Comparison of ENCODE assay signal across 22 mouse cellular contexts in genomic region chr11:78865314-78865713, GRCm38 (mm10). TPM values are rescaled to one million over a fixed set of nuclear protein-coding genes. Genes with fewer than 3 reads are reported as not detected.
"Had no signal": no experiment of that assay in that cellular context is flagged by ENCODE, and none has a peak within 500 bp of the region (broad histone marks: within the 10 kb centered on the region; RNA-seq: fewer than 3 reads in every experiment).

No protein-coding gene starts in this region.

- H3K4me3 ChIP-seq: lung, embryonic 15.5 days; midbrain, embryonic 13.5 days; midbrain, embryonic 15.5 days; myocyte; neural tube, embryonic 13.5 days; neural tube, embryonic 15.5 days had no signal

- H3K36me3 ChIP-seq: lung, embryonic 15.5 days; midbrain, embryonic 13.5 days; midbrain, embryonic 15.5 days; neural tube, embryonic 13.5 days; neural tube, embryonic 15.5 days had no signal

- H3K27me3 ChIP-seq: lung, embryonic 15.5 days; midbrain, embryonic 15.5 days; neural tube, embryonic 13.5 days; neural tube, embryonic 15.5 days had no signal

- H3K27ac ChIP-seq: liver, embryonic 14.5 days; lung, embryonic 15.5 days; macrophage; midbrain, embryonic 13.5 days; midbrain, embryonic 15.5 days; neural tube, embryonic 13.5 days; neural tube, embryonic 15.5 days had no signal

- DNase-seq: lung, adult 2 months; lung, postnatal 14 days; lung, postnatal 36 days; retina, postnatal 1 day; right cerebral cortex, adult 18-20 months; right cerebral cortex, postnatal 25 days; right cerebral cortex, postnatal 4 days; spleen, adult 18-20 months; thymus, adult 18-20 months; thymus, postnatal 14 days; thymus, postnatal 36 days had no signal

- H3K4me1 ChIP-seq: lung, embryonic 15.5 days; midbrain, embryonic 15.5 days; neural tube, embryonic 13.5 days; neural tube, embryonic 15.5 days had no signal

- H3K4me2 ChIP-seq: lung, embryonic 15.5 days; midbrain, embryonic 11.5 days; midbrain, embryonic 13.5 days; midbrain, embryonic 15.5 days; neural tube, embryonic 13.5 days; neural tube, embryonic 15.5 days had no signal

- H3K9ac ChIP-seq: liver, embryonic 14.5 days; lung, embryonic 15.5 days; midbrain, embryonic 13.5 days; midbrain, embryonic 15.5 days; neural tube, embryonic 13.5 days; neural tube, embryonic 15.5 days had no signal

- H3K9me3 ChIP-seq: lung, embryonic 15.5 days; midbrain, embryonic 13.5 days; midbrain, embryonic 15.5 days; neural tube, embryonic 13.5 days; neural tube, embryonic 15.5 days had no signal

- ATAC-seq: lung, postnatal 0 days; midbrain, embryonic 13.5 days; midbrain, embryonic 15.5 days had no signal

RNA-seq across cellular contexts. Expression of gene Nos2, which starts 55.3 kb away (rescaled TPM):
- total RNA-seq: megakaryocyte progenitor cell, adult 5-6 weeks had no signal
